Mouse (Mus musculus): ENCODE results near the gene Gm9833. TPM values are rescaled to one million over a fixed set of nuclear protein-coding genes. Genes with fewer than 3 reads are reported as not detected.
A peak's percentile ranks its signal among the peaks of the same experiment; 100 is the strongest.
"Not testable (repeated sequence)": the region's sequence is repeated elsewhere in the genome, so short reads cannot be mapped to it uniquely, and the experiment has no call there.

Gene Gm9833
- polyA plus RNA-seq (2014; fragmentation: Nextera tagmentation; extraction: Ambion mirVana) = 4.4 and 4.6 TPM in 2 replicates

- DNase-seq; ATAC-seq (ENCODE audit: insufficient read depth); H3K9me3 ChIP-seq (ENCODE audit: low read depth, low read length); H3K27ac ChIP-seq (ENCODE audit: low read depth); H3K4me1 ChIP-seq (ENCODE audit: insufficient read depth); H3K27me3 ChIP-seq (ENCODE audit: insufficient read depth, low read length); H3K4me3 ChIP-seq (ENCODE audit: low read depth, low read length); H3K9ac ChIP-seq; H3K36me3 ChIP-seq (ENCODE audit: insufficient read depth): not testable (repeated sequence)
- WGBS = 28% methylated on average over 25 of the region's 38 CpGs
- peak within 1 kb of the TSS; percentile 44 for H3K4me2 ChIP-seq
Measured at GRCm38 (mm10) chr3:10087994-10088393, at the start of gene Gm9833. Gm9833 (plus strand) TSS chr3:10088110.

GRCm38 (mm10) chr3:10070070-10070469 is 17.8 kb upstream of the Gm9833 start:
- no peak for ATAC-seq (ENCODE audit: insufficient read depth)
- no peak for TF ChIP-seq CTCF (IDR thresholded peaks at IDR 0.05; ENCODE audit: low read depth)
- no peak overlapping the region for H3K4me3 ChIP-seq (ENCODE audit: low read depth, low read length)
- no peaks in the 10 kb centered on the region for H3K27me3 ChIP-seq (ENCODE audit: insufficient read depth, low read length)
- no peak overlapping the region for H3K4me2 ChIP-seq
- no peaks in the 10 kb centered on the region for H3K9me3 ChIP-seq (ENCODE audit: low read depth, low read length)
- H3K27ac ChIP-seq (ENCODE audit: low read depth) = no peak overlapping the region
- no peaks in the 10 kb centered on the region for H3K36me3 ChIP-seq (ENCODE audit: insufficient read depth)
- H3K9ac ChIP-seq = no peak overlapping the region
- no peaks in the 10 kb centered on the region for H3K4me1 ChIP-seq (ENCODE audit: insufficient read depth)
- DNase-seq = no peak

GRCm38 (mm10) chr3:10075826-10076225 is 12.1 kb upstream of the Gm9833 start:
- Histone ChIP-seq H3K4me1 (ENCODE audit: insufficient read depth) (no peaks in the 10 kb centered on the region), H3K4me3 (ENCODE audit: low read depth, low read length) (no peak overlapping the region), H3K9ac (no peak overlapping the region), H3K27ac (ENCODE audit: low read depth) (no peak overlapping the region), H3K9me3 (ENCODE audit: low read depth, low read length) (no peaks in the 10 kb centered on the region), H3K27me3 (ENCODE audit: insufficient read depth, low read length) (no peaks in the 10 kb centered on the region), H3K4me2 (no peak overlapping the region), H3K36me3 (ENCODE audit: insufficient read depth) (no peaks in the 10 kb centered on the region)
- no peak for TF ChIP-seq CTCF (IDR thresholded peaks at IDR 0.05; ENCODE audit: low read depth)
- DNase-seq (no peak), ATAC-seq (ENCODE audit: insufficient read depth) (no peak)

GRCm38 (mm10) chr3:10077096-10077841 is 10.6 kb upstream of the Gm9833 start:
- Histone ChIP-seq H3K4me2 (no peak overlapping the region), H3K4me1 (ENCODE audit: insufficient read depth) (no peaks in the 10 kb centered on the region), H3K4me3 (ENCODE audit: low read depth, low read length) (no peak overlapping the region), H3K27me3 (ENCODE audit: insufficient read depth, low read length) (no peaks in the 10 kb centered on the region), H3K9ac (no peak overlapping the region), H3K36me3 (ENCODE audit: insufficient read depth) (no peaks in the 10 kb centered on the region), H3K27ac (ENCODE audit: low read depth) (no peak overlapping the region), H3K9me3 (ENCODE audit: low read depth, low read length) (no peaks in the 10 kb centered on the region)
- ATAC-seq (ENCODE audit: insufficient read depth) (no peak), DNase-seq (no peak)
- 77% methylated on average over 6 of the region's 6 CpGs for WGBS
- TF ChIP-seq CTCF (IDR thresholded peaks at IDR 0.05; ENCODE audit: low read depth) = no peak

- H3K4me2 ChIP-seq = no peak overlapping the region
- ATAC-seq (ENCODE audit: insufficient read depth) = no peak
- H3K27ac ChIP-seq (ENCODE audit: low read depth) = no peak overlapping the region
- WGBS = 84% methylated on average over 2 of the region's 2 CpGs
- no peak overlapping the region for H3K9ac ChIP-seq
- no peak for DNase-seq
- H3K27me3 ChIP-seq (ENCODE audit: insufficient read depth, low read length) = no peaks in the 10 kb centered on the region
- H3K4me1 ChIP-seq (ENCODE audit: insufficient read depth) = no peaks in the 10 kb centered on the region
- H3K36me3 ChIP-seq (ENCODE audit: insufficient read depth) = no peaks in the 10 kb centered on the region
- no peak overlapping the region for H3K4me3 ChIP-seq (ENCODE audit: low read depth, low read length)
- TF ChIP-seq CTCF (IDR thresholded peaks at IDR 0.05; ENCODE audit: low read depth) = no peak
- no peaks in the 10 kb centered on the region for H3K9me3 ChIP-seq (ENCODE audit: low read depth, low read length)
Measured at GRCm38 (mm10) chr3:10078113-10078512, 9.8 kb upstream of the Gm9833 start.

- no peaks in the 10 kb centered on the region for H3K27me3 ChIP-seq (ENCODE audit: insufficient read depth, low read length)
- H3K27ac ChIP-seq (ENCODE audit: low read depth) = no peak overlapping the region
- H3K9ac ChIP-seq = no peak overlapping the region
- DNase-seq (no peak), ATAC-seq (ENCODE audit: insufficient read depth) (no peak)
- H3K4me1 ChIP-seq (ENCODE audit: insufficient read depth) = no peaks in the 10 kb centered on the region
- H3K4me2 ChIP-seq = no peak overlapping the region
- H3K36me3 ChIP-seq (ENCODE audit: insufficient read depth) = no peaks in the 10 kb centered on the region
- H3K9me3 ChIP-seq (ENCODE audit: low read depth, low read length) = no peaks in the 10 kb centered on the region
- 64% methylated on average over 5 of the region's 5 CpGs for WGBS
- TF ChIP-seq CTCF (IDR thresholded peaks at IDR 0.05; ENCODE audit: low read depth) = no peak
- no peak overlapping the region for H3K4me3 ChIP-seq (ENCODE audit: low read depth, low read length)
Measured at GRCm38 (mm10) chr3:10081336-10081735, 6.6 kb upstream of the Gm9833 start.

GRCm38 (mm10) chr3:10081911-10082541 is 5.9 kb upstream of the Gm9833 start:
- Histone ChIP-seq H3K27ac (ENCODE audit: low read depth) (no peak overlapping the region), H3K4me3 (ENCODE audit: low read depth, low read length) (no peak overlapping the region), H3K9ac (no peak overlapping the region), H3K9me3 (ENCODE audit: low read depth, low read length) (no peaks in the 10 kb centered on the region), H3K4me1 (ENCODE audit: insufficient read depth) (no peaks in the 10 kb centered on the region), H3K27me3 (ENCODE audit: insufficient read depth, low read length) (no peaks in the 10 kb centered on the region), H3K36me3 (ENCODE audit: insufficient read depth) (no peaks in the 10 kb centered on the region), H3K4me2 (no peak overlapping the region)
- 35% methylated on average over 6 of the region's 6 CpGs for WGBS
- DNase-seq (no peak), ATAC-seq (ENCODE audit: insufficient read depth) (no peak)
- no peak for TF ChIP-seq CTCF (IDR thresholded peaks at IDR 0.05; ENCODE audit: low read depth)

All from lung, embryonic 14.5 days (tissue).